Mouse (Mus musculus): Measurements from ENCODE around the gene Dlgap3. TPM values are rescaled to one million over a fixed set of nuclear protein-coding genes. Genes with fewer than 3 reads are reported as not detected.

The Dlgap3 gene
- polyA plus RNA-seq, 1 experiment: not detected

DNA sequence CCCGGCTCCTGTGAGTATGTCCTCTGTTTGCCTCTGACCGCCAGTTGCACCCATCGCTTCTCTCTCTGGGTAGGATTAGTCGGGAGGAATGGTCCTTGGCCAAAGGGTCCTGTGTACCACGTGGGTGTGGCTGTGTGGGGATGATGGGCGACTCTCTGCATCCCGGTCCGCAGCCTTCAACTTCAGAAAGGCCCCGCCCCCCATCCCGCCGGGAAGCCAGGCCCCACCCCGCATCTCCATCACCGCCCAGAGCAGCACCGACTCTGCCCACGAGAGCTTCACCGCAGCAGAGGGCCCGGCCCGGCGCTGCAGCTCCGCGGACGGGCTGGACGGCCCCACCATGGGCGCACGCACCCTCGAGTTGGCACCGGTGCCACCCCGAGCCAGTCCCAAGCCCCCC, 45.5 kb downstream of the Dlgap3 start:
- TF ChIP-seq CTCF (IDR thresholded peaks at IDR 0.05; ENCODE audit: borderline replicate concordance, insufficient read depth, low read length) (no peak), POLR2A (IDR thresholded peaks at IDR 0.05; ENCODE audit: low read depth, low read length) (no peak)
- no peaks in the 10 kb centered on the region for H3K4me1 ChIP-seq (ENCODE audit: control insufficient read depth, insufficient read depth, low read length)
- H3K27ac ChIP-seq (ENCODE audit: insufficient read depth, low read length): no peak overlapping the region
- no peak overlapping the region for H3K4me3 ChIP-seq (ENCODE audit: insufficient read depth, low read length)

DNA sequence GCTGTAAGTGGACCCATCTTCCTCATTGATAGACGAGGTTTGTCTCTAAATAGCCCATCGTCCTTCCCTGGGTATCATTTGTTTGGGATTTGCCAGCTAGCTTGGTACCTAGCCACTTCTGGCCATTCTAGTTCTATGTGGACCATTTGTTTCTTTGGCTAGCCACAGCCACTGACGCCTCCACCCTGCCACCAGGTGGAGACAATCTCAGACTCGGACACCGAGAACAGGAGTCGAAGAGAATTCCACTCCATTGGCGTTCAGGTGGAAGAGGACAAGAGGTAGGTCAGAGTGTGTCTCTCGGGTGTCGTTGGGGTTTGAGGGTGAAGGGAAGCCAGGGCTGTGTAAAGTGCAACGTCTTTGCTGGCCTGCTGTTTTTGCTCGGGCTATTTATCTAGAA, 46.1 kb downstream of the Dlgap3 start:
- Histone ChIP-seq H3K4me1 (ENCODE audit: control insufficient read depth, insufficient read depth, low read length) (no peaks in the 10 kb centered on the region), H3K4me3 (ENCODE audit: insufficient read depth, low read length) (no peak overlapping the region), H3K27ac (ENCODE audit: insufficient read depth, low read length) (no peak overlapping the region)
- TF ChIP-seq CTCF (IDR thresholded peaks at IDR 0.05; ENCODE audit: borderline replicate concordance, insufficient read depth, low read length) (0 out of 2 replicates have a peak, but pooled peaks have one; percentile 6), POLR2A (IDR thresholded peaks at IDR 0.05; ENCODE audit: low read depth, low read length) (no peak)

DNA sequence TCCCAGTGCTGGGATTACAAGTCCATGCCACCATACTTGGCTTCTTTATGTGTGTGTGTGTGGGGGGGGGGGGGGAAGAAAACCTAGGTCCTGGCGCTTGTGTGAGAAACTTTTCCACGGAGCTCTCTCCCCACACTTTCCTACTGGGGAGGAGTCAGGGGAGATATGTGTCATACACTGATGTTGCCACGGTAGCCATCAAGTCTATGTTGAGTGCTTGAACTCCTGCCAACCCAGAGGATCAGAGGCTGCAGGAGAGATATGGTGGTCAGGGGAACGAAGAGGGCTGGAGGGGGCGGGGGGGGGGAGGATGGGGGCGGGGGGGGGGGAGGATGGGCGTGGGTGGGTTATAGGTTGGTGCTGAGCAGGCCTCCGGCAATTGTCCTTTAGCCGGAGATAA, 46.8 kb downstream of the Dlgap3 start:
- Histone ChIP-seq H3K4me1 (ENCODE audit: control insufficient read depth, insufficient read depth, low read length) (no peaks in the 10 kb centered on the region), H3K4me3 (ENCODE audit: insufficient read depth, low read length) (no peak overlapping the region), H3K27ac (ENCODE audit: insufficient read depth, low read length) (no peak overlapping the region)
- TF ChIP-seq CTCF (IDR thresholded peaks at IDR 0.05; ENCODE audit: borderline replicate concordance, insufficient read depth, low read length) (no peak), POLR2A (IDR thresholded peaks at IDR 0.05; ENCODE audit: low read depth, low read length) (no peak)

DNA sequence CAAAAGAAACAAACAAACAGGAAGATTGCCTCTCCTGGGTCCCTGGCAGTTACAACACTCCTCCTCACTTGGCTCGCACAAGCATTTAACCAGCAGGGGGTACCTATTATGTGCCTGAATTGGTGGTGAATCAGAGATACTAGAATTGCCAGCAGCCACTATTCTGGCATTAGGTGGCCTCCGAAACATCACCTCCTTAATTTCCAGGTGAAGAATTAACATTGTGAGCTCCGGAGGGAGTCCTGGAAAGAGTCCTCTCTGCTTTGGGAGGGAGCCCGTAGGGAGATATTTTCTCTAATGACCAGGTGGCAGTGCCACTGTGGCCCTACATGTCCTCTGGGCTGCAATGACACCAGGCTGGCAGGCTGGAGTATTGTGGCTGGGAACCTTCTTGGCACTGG, 47.2 kb downstream of the Dlgap3 start:
- no peak for TF ChIP-seq POLR2A (IDR thresholded peaks at IDR 0.05; ENCODE audit: low read depth, low read length)
- TF ChIP-seq CTCF (IDR thresholded peaks at IDR 0.05; ENCODE audit: borderline replicate concordance, insufficient read depth, low read length): no peak
- no peak overlapping the region for H3K4me3 ChIP-seq (ENCODE audit: insufficient read depth, low read length)
- H3K27ac ChIP-seq (ENCODE audit: insufficient read depth, low read length): no peak overlapping the region
- no peaks in the 10 kb centered on the region for H3K4me1 ChIP-seq (ENCODE audit: control insufficient read depth, insufficient read depth, low read length)

DNA sequence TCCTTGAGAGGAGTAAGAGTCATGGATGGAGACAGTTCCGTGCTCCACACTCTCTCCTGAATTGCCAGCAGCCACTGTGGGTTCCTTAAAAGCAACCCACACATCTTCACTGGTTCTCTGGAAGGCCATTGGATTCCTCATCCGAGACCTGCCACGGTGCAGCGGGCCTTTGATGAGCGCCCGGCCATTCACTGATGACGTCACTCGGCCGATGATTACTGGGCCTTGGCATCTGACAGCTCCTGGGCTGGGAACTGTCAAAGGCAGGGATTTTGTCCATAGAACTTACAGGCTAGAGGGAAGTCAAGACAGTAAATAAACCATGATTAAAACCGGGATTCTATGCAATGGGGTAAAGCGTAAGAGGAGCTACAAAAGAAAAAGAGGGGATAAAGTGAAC, 48.0 kb downstream of the Dlgap3 start:
- Histone ChIP-seq H3K4me3 (ENCODE audit: insufficient read depth, low read length) (no peak overlapping the region), H3K4me1 (ENCODE audit: control insufficient read depth, insufficient read depth, low read length) (no peaks in the 10 kb centered on the region), H3K27ac (ENCODE audit: insufficient read depth, low read length) (no peak overlapping the region)
- TF ChIP-seq CTCF (IDR thresholded peaks at IDR 0.05; ENCODE audit: borderline replicate concordance, insufficient read depth, low read length): no peak
- TF ChIP-seq POLR2A (IDR thresholded peaks at IDR 0.05; ENCODE audit: low read depth, low read length): no peak

DNA sequence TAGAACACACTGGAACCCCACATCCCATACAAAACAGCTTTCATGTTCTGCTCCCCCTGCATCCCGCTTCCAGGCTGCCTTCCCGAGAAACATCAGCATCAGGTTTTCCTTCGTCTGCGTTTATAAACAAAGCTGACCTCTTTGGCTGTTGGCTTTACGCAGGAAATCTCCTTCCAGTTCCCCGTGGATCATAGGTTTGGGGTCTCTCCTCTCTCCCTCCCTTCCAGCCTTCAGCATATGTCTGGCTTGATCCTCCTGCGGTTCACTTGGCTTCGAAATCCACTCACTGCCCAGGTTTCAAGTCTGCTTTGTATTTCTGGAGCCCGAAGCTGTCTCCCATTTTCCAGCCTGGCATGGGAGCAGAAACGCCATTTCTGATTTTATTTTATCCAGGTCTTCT, 54.3 kb downstream of the Dlgap3 start:
- no peak overlapping the region for H3K4me3 ChIP-seq (ENCODE audit: insufficient read depth, low read length)
- no peaks in the 10 kb centered on the region for H3K4me1 ChIP-seq (ENCODE audit: control insufficient read depth, insufficient read depth, low read length)
- H3K27ac ChIP-seq (ENCODE audit: insufficient read depth, low read length): no peak overlapping the region
- no peak for TF ChIP-seq CTCF (IDR thresholded peaks at IDR 0.05; ENCODE audit: borderline replicate concordance, insufficient read depth, low read length)
- TF ChIP-seq POLR2A (IDR thresholded peaks at IDR 0.05; ENCODE audit: low read depth, low read length): no peak

DNA sequence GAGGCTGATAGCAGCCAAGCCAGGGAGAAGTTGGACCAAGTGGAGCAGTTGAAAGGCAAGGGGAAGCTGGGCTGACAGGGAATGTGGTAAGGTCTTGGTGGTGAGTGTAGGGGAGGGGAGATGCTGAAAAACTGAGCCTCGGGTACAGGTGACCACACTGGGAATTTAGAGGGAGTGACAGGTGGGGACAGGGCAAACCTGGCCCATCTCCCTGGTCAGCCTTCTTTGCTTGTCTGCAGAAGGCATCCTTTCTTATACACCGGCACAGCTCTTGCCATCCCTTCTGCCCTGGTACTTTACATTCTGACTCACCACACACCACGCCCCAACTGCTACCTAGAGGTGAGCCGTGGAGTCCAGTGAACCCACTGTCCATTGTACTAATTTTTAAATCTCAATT, 54.8 kb downstream of the Dlgap3 start:
- no peak for TF ChIP-seq POLR2A (IDR thresholded peaks at IDR 0.05; ENCODE audit: low read depth, low read length)
- TF ChIP-seq CTCF (IDR thresholded peaks at IDR 0.05; ENCODE audit: borderline replicate concordance, insufficient read depth, low read length): no peak
- H3K4me1 ChIP-seq (ENCODE audit: control insufficient read depth, insufficient read depth, low read length): no peaks in the 10 kb centered on the region
- H3K4me3 ChIP-seq (ENCODE audit: insufficient read depth, low read length): no peak overlapping the region
- no peak overlapping the region for H3K27ac ChIP-seq (ENCODE audit: insufficient read depth, low read length)

DNA sequence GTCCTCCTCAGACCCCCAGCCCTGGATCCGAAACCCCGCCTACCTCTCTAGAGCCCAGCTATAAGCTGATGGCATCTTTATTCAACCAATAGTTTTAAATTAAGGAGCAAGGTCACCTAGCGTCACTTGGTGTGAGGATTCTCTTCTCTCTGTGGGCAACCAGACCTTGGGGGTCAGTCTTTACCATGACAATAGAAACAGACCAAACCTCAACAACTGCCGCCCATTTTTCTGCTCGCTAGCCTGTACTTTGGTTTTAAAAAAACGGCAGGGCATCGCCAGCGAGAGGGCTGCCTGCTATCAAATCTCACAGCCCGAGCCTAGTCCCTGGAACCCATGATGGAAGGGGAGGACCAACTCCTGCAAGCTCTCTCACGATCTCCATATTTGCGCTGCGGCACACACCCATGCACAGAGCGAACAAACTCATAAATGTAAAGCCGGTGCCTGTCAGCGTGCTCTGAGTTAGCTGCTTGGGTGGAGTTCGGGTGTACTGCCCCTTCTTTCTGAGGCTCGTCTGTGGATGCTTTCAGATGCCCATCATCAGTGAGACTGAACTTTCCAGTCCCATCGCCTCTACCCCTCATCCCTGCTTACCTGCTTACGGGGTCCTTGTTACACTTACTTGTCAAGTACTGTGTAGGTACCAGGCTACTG, 55.6 kb downstream of the Dlgap3 start:
- H3K27ac ChIP-seq (ENCODE audit: insufficient read depth, low read length): no peak overlapping the region
- no peak for TF ChIP-seq CTCF (IDR thresholded peaks at IDR 0.05; ENCODE audit: borderline replicate concordance, insufficient read depth, low read length)
- TF ChIP-seq POLR2A (IDR thresholded peaks at IDR 0.05; ENCODE audit: low read depth, low read length): no peak
- no peaks in the 10 kb centered on the region for H3K4me1 ChIP-seq (ENCODE audit: control insufficient read depth, insufficient read depth, low read length)
- H3K4me3 ChIP-seq (ENCODE audit: insufficient read depth, low read length): no peak overlapping the region

DNA sequence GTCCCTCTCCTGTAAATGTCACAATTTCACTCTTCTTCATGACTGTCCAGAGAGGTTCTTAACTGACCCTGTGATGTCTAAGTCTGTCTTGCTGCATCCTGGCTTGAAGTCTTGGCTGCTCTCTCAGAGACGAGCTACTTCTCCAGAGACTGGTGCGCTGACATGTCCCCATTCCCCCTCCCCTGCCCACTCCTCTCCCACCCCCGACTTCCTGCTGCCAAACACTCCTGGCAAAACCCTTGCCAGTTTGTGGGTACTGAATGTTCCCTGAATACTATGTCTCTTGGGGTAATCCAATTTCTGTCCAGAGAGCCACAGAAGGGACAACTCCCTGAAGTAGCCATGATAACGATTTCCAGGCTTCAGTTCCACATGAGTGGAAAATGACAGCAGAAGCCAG, 57.1 kb downstream of the Dlgap3 start:
- Histone ChIP-seq H3K4me3 (ENCODE audit: insufficient read depth, low read length) (no peak overlapping the region), H3K4me1 (ENCODE audit: control insufficient read depth, insufficient read depth, low read length) (no peaks in the 10 kb centered on the region), H3K27ac (ENCODE audit: insufficient read depth, low read length) (no peak overlapping the region)
- TF ChIP-seq POLR2A (IDR thresholded peaks at IDR 0.05; ENCODE audit: low read depth, low read length) (no peak), CTCF (IDR thresholded peaks at IDR 0.05; ENCODE audit: borderline replicate concordance, insufficient read depth, low read length) (no peak)

DNA sequence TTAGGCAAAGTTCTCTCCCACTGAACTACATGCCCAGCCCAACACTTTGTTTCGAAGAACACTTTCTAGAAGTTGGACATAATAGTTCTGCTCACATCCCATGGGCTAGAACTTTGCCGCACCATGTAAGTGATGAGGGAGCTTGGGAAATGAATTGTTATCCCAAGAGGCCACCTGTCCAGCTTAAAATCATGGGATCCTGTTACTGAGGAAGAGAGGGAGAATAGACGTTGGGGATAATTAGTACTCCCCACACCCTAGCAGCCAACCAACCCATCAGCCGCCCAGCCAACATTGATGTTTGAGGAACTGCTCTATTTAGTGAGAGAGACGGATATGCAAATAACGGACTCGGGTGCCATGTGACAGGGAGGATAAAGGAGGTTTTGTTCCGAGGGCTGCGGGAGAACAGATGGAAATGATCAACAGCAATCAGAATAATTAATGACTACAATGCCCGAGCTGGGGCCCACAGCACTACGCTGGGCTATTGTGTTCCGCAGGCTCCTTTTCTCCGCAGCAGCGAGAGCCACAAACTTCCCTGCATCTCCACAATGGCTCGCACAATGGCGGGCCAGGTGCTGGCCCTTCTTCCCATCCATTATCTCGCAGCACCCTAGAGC, 58.2 kb downstream of the Dlgap3 start:
- no peak for TF ChIP-seq CTCF (IDR thresholded peaks at IDR 0.05; ENCODE audit: borderline replicate concordance, insufficient read depth, low read length)
- no peak for TF ChIP-seq POLR2A (IDR thresholded peaks at IDR 0.05; ENCODE audit: low read depth, low read length)
- no peak overlapping the region for H3K27ac ChIP-seq (ENCODE audit: insufficient read depth, low read length)
- no peak overlapping the region for H3K4me3 ChIP-seq (ENCODE audit: insufficient read depth, low read length)
- H3K4me1 ChIP-seq (ENCODE audit: control insufficient read depth, insufficient read depth, low read length): no peaks in the 10 kb centered on the region

Measured in embryonic fibroblast, embryonic 13.5 days (primary cell).